Mouse (Mus musculus) limb, embryonic 11.5 days (tissue): ENCODE measurements around the gene Selplg. TPM values are rescaled to one million over a fixed set of nuclear protein-coding genes. Genes with fewer than 3 reads are reported as not detected.

Experiments
- ATAC-seq: fragments of 200-750 bp; cut with Nextera tagmentation; 2 replicates; pipeline ENCODE4 v1.8.0; 2017; ENCODE audit warnings: low read depth; ENCODE audit not compliant: insufficient number of reproducible peaks, low FRiP score, low TSS enrichment
- DNase-seq: peaks from one replicate; pipeline ENCODE4 v3.0.0-alpha.2; 2015; ENCODE audit warnings: low spot score
- H3K27ac ChIP-seq: fragments of 300-500 bp; sonication (generic); replicated peaks from 2 replicates; pipeline ENCODE4 v1.5.1; 2014; ENCODE audit warnings: low read depth, mild to moderate bottlenecking, low read length
- H3K27me3 ChIP-seq: fragments of 300-500 bp; sonication (generic); 2 replicates; pipeline ENCODE4 v1.6.1; 2014; ENCODE audit warnings: mild to moderate bottlenecking, low read length, mixed read lengths; ENCODE audit not compliant: control insufficient read depth, insufficient read depth
- H3K36me3 ChIP-seq: fragments of 300-500 bp; sonication (generic); 2 replicates; pipeline ENCODE4 v1.6.1; 2014; ENCODE audit warnings: mild to moderate bottlenecking, low read length, moderate library complexity, mixed read lengths; ENCODE audit not compliant: control insufficient read depth, insufficient read depth
- H3K4me1 ChIP-seq: fragments of 300-500 bp; sonication (generic); 2 replicates; pipeline ENCODE4 v1.6.1; 2014; ENCODE audit warnings: low read length, mixed read lengths; ENCODE audit not compliant: control insufficient read depth, insufficient read depth
- H3K4me2 ChIP-seq: fragments of 300-500 bp; sonication (generic); 2 replicates; pipeline ENCODE4 v1.6.1; 2014; ENCODE audit warnings: low read depth, mild to moderate bottlenecking, moderate library complexity; ENCODE audit not compliant: severe bottlenecking
- H3K4me3 ChIP-seq: fragments of 300-500 bp; sonication (generic); 2 replicates; pipeline ENCODE4 v1.5.1; 2014; ENCODE audit warnings: low read depth, low read length
- H3K9ac ChIP-seq: fragments of 300-500 bp; sonication (generic); 2 replicates; pipeline ENCODE4 v1.6.1; 2014; ENCODE audit warnings: mild to moderate bottlenecking, low read length
- H3K9me3 ChIP-seq: fragments of 300-500 bp; sonication (generic); 2 replicates; pipeline ENCODE4 v1.6.1; 2016; ENCODE audit warnings: low read length; ENCODE audit not compliant: control insufficient read depth
- WGBS: fragments of 180-500 bp; shearing (Covaris S2); extraction: QIAGEN DNeasy Blood & Tissue Kit; methylation state at CpG from one replicate; pipeline ENCODE4 v1.1.7; 2014; 5-methylcytosine and 5-hydroxymethylcytosine counted together
- polyA plus RNA-seq: library from polyadenylated mRNA; unstranded; fragments of >200 nt; fragmentation: Nextera tagmentation; extraction: Ambion mirVana; gene quantifications from 2 replicates; pipeline ENCODE4 v1.2.1, GENCODE M21; 2014

Selplg gene
- polyA plus RNA-seq, 1 experiment from 2014 or later: 1.6 TPM

- ATAC-seq (no peak), DNase-seq (no peak)
- Histone ChIP-seq H3K36me3 (no peaks in the 10 kb centered on the region), H3K4me2 (no peak overlapping the region), H3K9ac (no peak overlapping the region), H3K4me3 (no peak overlapping the region), H3K27me3 (no peaks in the 10 kb centered on the region), H3K27ac (peak overlapping the region; percentile 72; the same call in 1 of the 2 replicates), H3K4me1 (peaks cover 44% of the 10 kb centered on the region), H3K9me3 (no peaks in the 10 kb centered on the region)
- 87% methylated on average over 9 of the region's 9 CpGs for WGBS
These were observed 27.1 kb downstream of the Selplg start for GRCm38 (mm10) chr5:113805301-113805700.

- Histone ChIP-seq H3K4me2 (no peak overlapping the region), H3K27me3 (no peaks in the 10 kb centered on the region), H3K4me3 (no peak overlapping the region), H3K36me3 (no peaks in the 10 kb centered on the region), H3K27ac (no peak overlapping the region), H3K9ac (no peak overlapping the region), H3K4me1 (peaks cover 45% of the 10 kb centered on the region), H3K9me3 (no peaks in the 10 kb centered on the region)
- WGBS: 47% methylated on average over 7 of the region's 7 CpGs
- DNase-seq: no peak
- ATAC-seq: no peak
These were observed 28.0 kb downstream of the Selplg start for GRCm38 (mm10) chr5:113804395-113804966.

GRCm38 (mm10) chr5:113800280-113800679, 32.2 kb downstream of the Selplg start, which contains the start of gene Tmem119:
Tmem119 (minus strand) TSS chr5:113800516.
- Histone ChIP-seq H3K4me1 (peaks cover 54% of the 10 kb centered on the region), H3K4me2 (peak within 1 kb of the TSS; percentile 91)

GRCm38 (mm10) chr5:113799691-113800090, 32.8 kb downstream of the Selplg start:
- H3K36me3 ChIP-seq: peaks cover 6% of the 10 kb centered on the region; the same call in 1 of the 2 replicates
- peak overlapping the region; percentile 57 for H3K4me3 ChIP-seq
- DNase-seq (peak; percentile 60), ATAC-seq (no peak)
- peak overlapping the region; percentile 93 for H3K27ac ChIP-seq
- no peaks in the 10 kb centered on the region for H3K9me3 ChIP-seq
- H3K27me3 ChIP-seq: no peaks in the 10 kb centered on the region
- 18% methylated on average over 5 of the region's 5 CpGs for WGBS
- H3K4me2 ChIP-seq: peak overlapping the region; percentile 91
- peaks cover 59% of the 10 kb centered on the region for H3K4me1 ChIP-seq
- H3K9ac ChIP-seq: peak overlapping the region; percentile 66

More at GRCm38 (mm10) chr5:113800280-113800679, 32.2 kb downstream of the Selplg start, which contains the start of gene Tmem119:
- peak within 1 kb of the TSS; percentile 93 for H3K27ac ChIP-seq
- DNase-seq: peak; percentile 91
- no peaks in the 10 kb centered on the region for H3K27me3 ChIP-seq
- H3K36me3 ChIP-seq: peaks cover 1% of the 10 kb centered on the region; the same call in 1 of the 2 replicates
- H3K9ac ChIP-seq: peak within 1 kb of the TSS; percentile 66
- peak; percentile 83 for ATAC-seq
- no peaks in the 10 kb centered on the region for H3K9me3 ChIP-seq
- WGBS: 0% methylated on average over 11 of the region's 11 CpGs
- peak within 1 kb of the TSS; percentile 57 for H3K4me3 ChIP-seq

- Histone ChIP-seq H3K4me1 (peaks cover 53% of the 10 kb centered on the region), H3K27me3 (no peaks in the 10 kb centered on the region), H3K9ac (peak overlapping the region; percentile 1; the same call in 1 of the 2 replicates), H3K9me3 (no peaks in the 10 kb centered on the region), H3K4me2 (peak overlapping the region; percentile 91), H3K36me3 (peaks cover 11% of the 10 kb centered on the region), H3K4me3 (peak overlapping the region; percentile 57), H3K27ac (peak overlapping the region; percentile 97; the same call in 1 of the 2 replicates)
- ATAC-seq: no peak
- 67% methylated on average over 9 of the region's 9 CpGs for WGBS
- no peak for DNase-seq
These were observed 33.9 kb downstream of the Selplg start for GRCm38 (mm10) chr5:113798525-113798924.

GRCm38 (mm10) chr5:113797149-113797882, 35.1 kb downstream of the Selplg start:
- H3K27me3 ChIP-seq: no peaks in the 10 kb centered on the region

GRCm38 (mm10) chr5:113796401-113797148, 35.9 kb downstream of the Selplg start:
- peak overlapping the region; percentile 91 for H3K4me2 ChIP-seq
- no peaks in the 10 kb centered on the region for H3K9me3 ChIP-seq
- H3K9ac ChIP-seq: peak overlapping the region; percentile 22
- peak; percentile 61 for ATAC-seq
- peak; percentile 98 for DNase-seq
- H3K4me1 ChIP-seq: peaks cover 64% of the 10 kb centered on the region
- 3% methylated on average over 13 of the region's 13 CpGs for WGBS
- peak overlapping the region; percentile 97 for H3K27ac ChIP-seq
- H3K36me3 ChIP-seq: peaks cover 14% of the 10 kb centered on the region
- no peaks in the 10 kb centered on the region for H3K27me3 ChIP-seq
- H3K4me3 ChIP-seq: peak overlapping the region; percentile 57

More at GRCm38 (mm10) chr5:113797149-113797882, 35.1 kb downstream of the Selplg start:
- ATAC-seq (peak; percentile 27; the same call in 1 of the 2 replicates), DNase-seq (peak; percentile 53)
- WGBS: 3% methylated on average over 19 of the region's 19 CpGs
- peak overlapping the region; percentile 91 for H3K4me2 ChIP-seq
- peaks cover 61% of the 10 kb centered on the region for H3K4me1 ChIP-seq
- H3K9ac ChIP-seq: peak overlapping the region; percentile 55
- H3K4me3 ChIP-seq: peak overlapping the region; percentile 57
- H3K27ac ChIP-seq: peak overlapping the region; percentile 97
- H3K36me3 ChIP-seq: peaks cover 14% of the 10 kb centered on the region
- H3K9me3 ChIP-seq: no peaks in the 10 kb centered on the region
